Mouse (Mus musculus): ENCODE measurements around the gene Pla2g7. TPM values are rescaled to one million over a fixed set of nuclear protein-coding genes. Genes with fewer than 3 reads are reported as not detected.
A peak's percentile ranks its signal among the peaks of the same experiment; 100 is the strongest.

Gene Pla2g7
- polyA plus RNA-seq, 1 experiment from 2014 or later, result 12.5 TPM

GRCm38 (mm10) chr17:43581012-43581467 lies 13.1 kb downstream of the Pla2g7 start:
- Histone ChIP-seq H3K4me1 (peaks cover 20% of the 10 kb centered on the region), H3K27ac (replicated peaks) (peak overlapping the region; percentile 74), H3K4me3 (peak overlapping the region; percentile 24), H3K27me3 (replicated peaks) (no peaks in the 10 kb centered on the region), H3K9ac (peak overlapping the region; percentile 52), H3K4me2 (peak overlapping the region; percentile 57), H3K9me3 (no peaks in the 10 kb centered on the region), H3K36me3 (no peaks in the 10 kb centered on the region)
- no peak for ATAC-seq (ENCODE audit: extremely low read depth, insufficient number of reproducible peaks, low FRiP score, low TSS enrichment)
- 17% methylated on average over 8 of the region's 8 CpGs for WGBS

- WGBS, result 52% methylated on average over 7 of the region's 7 CpGs
- no peaks in the 10 kb centered on the region for H3K9me3 ChIP-seq
- no peak for ATAC-seq (ENCODE audit: extremely low read depth, insufficient number of reproducible peaks, low FRiP score, low TSS enrichment)
- H3K36me3 ChIP-seq, result no peaks in the 10 kb centered on the region
- no peak overlapping the region for H3K4me3 ChIP-seq
- H3K27me3 ChIP-seq (replicated peaks), result no peaks in the 10 kb centered on the region
- no peak overlapping the region for H3K4me2 ChIP-seq
- H3K9ac ChIP-seq, result no peak overlapping the region
- no peak overlapping the region for H3K27ac ChIP-seq (replicated peaks)
- peaks cover 20% of the 10 kb centered on the region for H3K4me1 ChIP-seq
These were observed 16.9 kb downstream of the Pla2g7 start for GRCm38 (mm10) chr17:43584771-43585170.

- no peaks in the 10 kb centered on the region for H3K27me3 ChIP-seq (replicated peaks)
- H3K9ac ChIP-seq, result no peak overlapping the region
- no peaks in the 10 kb centered on the region for H3K36me3 ChIP-seq
- H3K27ac ChIP-seq (replicated peaks), result no peak overlapping the region
- no peaks in the 10 kb centered on the region for H3K4me1 ChIP-seq
- no peak overlapping the region for H3K4me2 ChIP-seq
- WGBS, result 64% methylated on average over 2 of the region's 2 CpGs
- ATAC-seq (ENCODE audit: extremely low read depth, insufficient number of reproducible peaks, low FRiP score, low TSS enrichment), result no peak
- no peak overlapping the region for H3K4me3 ChIP-seq
- H3K9me3 ChIP-seq, result no peaks in the 10 kb centered on the region
These were observed 19.4 kb downstream of the Pla2g7 start for GRCm38 (mm10) chr17:43587278-43587677.

- ATAC-seq (ENCODE audit: extremely low read depth, insufficient number of reproducible peaks, low FRiP score, low TSS enrichment), result no peak
- Histone ChIP-seq H3K36me3 (no peaks in the 10 kb centered on the region), H3K9ac (no peak overlapping the region), H3K9me3 (no peaks in the 10 kb centered on the region), H3K27ac (replicated peaks) (no peak overlapping the region), H3K4me2 (no peak overlapping the region), H3K4me1 (no peaks in the 10 kb centered on the region), H3K4me3 (no peak overlapping the region), H3K27me3 (replicated peaks) (no peaks in the 10 kb centered on the region)
- WGBS, result 88% methylated on average over 6 of the region's 6 CpGs
These were observed 21.9 kb downstream of the Pla2g7 start for GRCm38 (mm10) chr17:43589750-43590149.

- no peak overlapping the region for H3K4me3 ChIP-seq
- H3K27me3 ChIP-seq (replicated peaks), result no peaks in the 10 kb centered on the region
- H3K4me1 ChIP-seq, result no peaks in the 10 kb centered on the region
- H3K4me2 ChIP-seq, result no peak overlapping the region
- 78% methylated on average over 5 of the region's 5 CpGs for WGBS
- no peak for ATAC-seq (ENCODE audit: extremely low read depth, insufficient number of reproducible peaks, low FRiP score, low TSS enrichment)
- H3K27ac ChIP-seq (replicated peaks), result no peak overlapping the region
- no peaks in the 10 kb centered on the region for H3K36me3 ChIP-seq
- H3K9ac ChIP-seq, result no peak overlapping the region
- H3K9me3 ChIP-seq, result no peaks in the 10 kb centered on the region
These were observed 22.6 kb downstream of the Pla2g7 start for GRCm38 (mm10) chr17:43590531-43590930.

GRCm38 (mm10) chr17:43592296-43593291 lies 24.7 kb downstream of the Pla2g7 start:
- no peak for ATAC-seq (ENCODE audit: extremely low read depth, insufficient number of reproducible peaks, low FRiP score, low TSS enrichment)
- H3K4me2 ChIP-seq, result no peak overlapping the region
- 75% methylated on average over 21 of the region's 21 CpGs for WGBS

GRCm38 (mm10) chr17:43597742-43598141 lies 29.8 kb downstream of the Pla2g7 start:
- 0 out of 2 replicates have a peak, but pooled peaks cover 3% of the 10 kb centered on the region for H3K36me3 ChIP-seq
- peaks cover 4% of the 10 kb centered on the region; the same call in 1 of the 2 replicates for H3K9me3 ChIP-seq
- no peaks in the 10 kb centered on the region for H3K4me1 ChIP-seq
- no peak overlapping the region for H3K4me3 ChIP-seq
- H3K27ac ChIP-seq (replicated peaks), result no peak overlapping the region
- 89% methylated on average over 2 of the region's 2 CpGs for WGBS
- ATAC-seq (ENCODE audit: extremely low read depth, insufficient number of reproducible peaks, low FRiP score, low TSS enrichment), result no peak
- H3K9ac ChIP-seq, result no peak overlapping the region
- H3K4me2 ChIP-seq, result no peak overlapping the region
- no peaks in the 10 kb centered on the region for H3K27me3 ChIP-seq (replicated peaks)

More at GRCm38 (mm10) chr17:43592296-43593291, 24.7 kb downstream of the Pla2g7 start:
- no peak overlapping the region for H3K4me3 ChIP-seq
- H3K4me1 ChIP-seq, result no peaks in the 10 kb centered on the region
- H3K9ac ChIP-seq, result no peak overlapping the region
- no peaks in the 10 kb centered on the region for H3K27me3 ChIP-seq (replicated peaks)
- 0 out of 2 replicates have a peak, but pooled peaks cover under 1% of the 10 kb centered on the region for H3K36me3 ChIP-seq
- H3K9me3 ChIP-seq, result peaks cover 2% of the 10 kb centered on the region; the same call in 1 of the 2 replicates
- H3K27ac ChIP-seq (replicated peaks), result no peak overlapping the region

GRCm38 (mm10) chr17:43598706-43599105 lies 30.8 kb downstream of the Pla2g7 start:
- Histone ChIP-seq H3K9ac (no peak overlapping the region), H3K4me1 (no peaks in the 10 kb centered on the region), H3K36me3 (0 out of 2 replicates have a peak, but pooled peaks cover 3% of the 10 kb centered on the region), H3K27me3 (replicated peaks) (no peaks in the 10 kb centered on the region), H3K27ac (replicated peaks) (no peak overlapping the region), H3K4me2 (no peak overlapping the region), H3K4me3 (no peak overlapping the region), H3K9me3 (peaks cover 4% of the 10 kb centered on the region; the same call in 1 of the 2 replicates)
- 47% methylated on average over 4 of the region's 4 CpGs for WGBS
- ATAC-seq (ENCODE audit: extremely low read depth, insufficient number of reproducible peaks, low FRiP score, low TSS enrichment), result no peak

- H3K27ac ChIP-seq (replicated peaks), result no peak overlapping the region
- H3K27me3 ChIP-seq (replicated peaks), result no peaks in the 10 kb centered on the region; the same call in 1 of the 2 replicates
- WGBS, result 7% methylated on average over 3 of the region's 3 CpGs
- no peak overlapping the region for H3K4me2 ChIP-seq
- H3K9ac ChIP-seq, result no peak overlapping the region
- H3K36me3 ChIP-seq, result no peaks in the 10 kb centered on the region
- H3K4me3 ChIP-seq, result no peak overlapping the region
- H3K4me1 ChIP-seq, result no peaks in the 10 kb centered on the region
- no peak for ATAC-seq (ENCODE audit: extremely low read depth, insufficient number of reproducible peaks, low FRiP score, low TSS enrichment)
- no peaks in the 10 kb centered on the region for H3K9me3 ChIP-seq
These were observed 38.8 kb downstream of the Pla2g7 start for GRCm38 (mm10) chr17:43606704-43607103.

GRCm38 (mm10) chr17:43611586-43611985 lies 43.7 kb downstream of the Pla2g7 start:
- no peaks in the 10 kb centered on the region for H3K36me3 ChIP-seq
- 22% methylated on average over 7 of the region's 7 CpGs for WGBS
- H3K9ac ChIP-seq, result no peak overlapping the region
- H3K4me1 ChIP-seq, result no peaks in the 10 kb centered on the region
- H3K4me2 ChIP-seq, result no peak overlapping the region
- H3K27ac ChIP-seq (replicated peaks), result no peak overlapping the region
- H3K4me3 ChIP-seq, result no peak overlapping the region
- H3K9me3 ChIP-seq, result no peaks in the 10 kb centered on the region
- ATAC-seq (ENCODE audit: extremely low read depth, insufficient number of reproducible peaks, low FRiP score, low TSS enrichment), result no peak
- H3K27me3 ChIP-seq (replicated peaks), result no peaks in the 10 kb centered on the region; the same call in 1 of the 2 replicates

GRCm38 (mm10) chr17:43612221-43612620 lies 44.3 kb downstream of the Pla2g7 start:
- H3K4me3 ChIP-seq, result no peak overlapping the region
- no peaks in the 10 kb centered on the region for H3K9me3 ChIP-seq
- H3K4me1 ChIP-seq, result no peaks in the 10 kb centered on the region
- no peaks in the 10 kb centered on the region; the same call in 1 of the 2 replicates for H3K27me3 ChIP-seq (replicated peaks)
- 38% methylated on average over 3 of the region's 3 CpGs for WGBS
- no peaks in the 10 kb centered on the region for H3K36me3 ChIP-seq
- no peak overlapping the region for H3K4me2 ChIP-seq
- no peak overlapping the region for H3K27ac ChIP-seq (replicated peaks)
- H3K9ac ChIP-seq, result no peak overlapping the region
- no peak for ATAC-seq (ENCODE audit: extremely low read depth, insufficient number of reproducible peaks, low FRiP score, low TSS enrichment)

All from heart, embryonic 13.5 days (tissue).